Mouse (Mus musculus) lung, embryonic 16.5 days (tissue): ENCODE data around the gene Med13l. TPM values are rescaled to one million over a fixed set of nuclear protein-coding genes. Genes with fewer than 3 reads are reported as not detected.
A peak's percentile ranks its signal among the peaks of the same experiment; 100 is the strongest.

Source experiments
- ATAC-seq: fragments of 200-750 bp; cut with Nextera tagmentation; 2 replicates; pipeline ENCODE4 v1.8.0; 2017; ENCODE audit warnings: low read depth, mild to moderate bottlenecking, moderate library complexity
- H3K27ac ChIP-seq: fragments of 300-500 bp; sonication (generic); 2 replicates; pipeline ENCODE4 v1.5.1; 2014; ENCODE audit warnings: mild to moderate bottlenecking, control low read depth, low read length
- H3K27me3 ChIP-seq: fragments of 300-500 bp; sonication (generic); 2 replicates; pipeline ENCODE4 v1.6.1; 2014; ENCODE audit warnings: low read depth, low read length, mixed read lengths; ENCODE audit not compliant: control insufficient read depth, insufficient read depth
- H3K36me3 ChIP-seq: fragments of 300-500 bp; sonication (generic); 2 replicates; pipeline ENCODE4 v1.6.1; 2014; ENCODE audit warnings: low read length; ENCODE audit not compliant: control insufficient read depth, insufficient read depth
- H3K4me1 ChIP-seq: fragments of 300-500 bp; sonication (generic); replicated peaks from 2 replicates; pipeline ENCODE4 v1.6.1; 2014; ENCODE audit warnings: low read length, mixed read lengths; ENCODE audit not compliant: control insufficient read depth, insufficient read depth
- H3K4me2 ChIP-seq: fragments of 300-500 bp; sonication (generic); 2 replicates; pipeline ENCODE4 v1.6.1; 2014; ENCODE audit warnings: low read depth, low read length, control low read depth
- H3K4me3 ChIP-seq: fragments of 300-500 bp; sonication (generic); 2 replicates; pipeline ENCODE4 v1.5.1; 2014; ENCODE audit warnings: mild to moderate bottlenecking, low read length, control low read depth
- H3K9ac ChIP-seq: fragments of 300-500 bp; sonication (generic); 2 replicates; pipeline ENCODE4 v1.6.1; 2014; ENCODE audit warnings: low read length, control low read depth
- H3K9me3 ChIP-seq: fragments of 300-500 bp; sonication (generic); 2 replicates; pipeline ENCODE4 v1.6.1; 2016; ENCODE audit warnings: low read length; ENCODE audit not compliant: control insufficient read depth
- WGBS: fragments of 180-500 bp; shearing (Covaris S2); extraction: QIAGEN DNeasy Blood & Tissue Kit; methylation state at CpG from one replicate; pipeline ENCODE4 v1.1.7; 2014; 5-methylcytosine and 5-hydroxymethylcytosine counted together
- polyA plus RNA-seq: library from polyadenylated mRNA; unstranded; fragments of >200 nt; fragmentation: Nextera tagmentation; extraction: Ambion mirVana; gene quantifications from 2 replicates; pipeline ENCODE4 v1.2.1, GENCODE M21; 2015

Med13l gene
- 9.5 and 11.0 TPM in 2 replicates for polyA plus RNA-seq

DNA sequence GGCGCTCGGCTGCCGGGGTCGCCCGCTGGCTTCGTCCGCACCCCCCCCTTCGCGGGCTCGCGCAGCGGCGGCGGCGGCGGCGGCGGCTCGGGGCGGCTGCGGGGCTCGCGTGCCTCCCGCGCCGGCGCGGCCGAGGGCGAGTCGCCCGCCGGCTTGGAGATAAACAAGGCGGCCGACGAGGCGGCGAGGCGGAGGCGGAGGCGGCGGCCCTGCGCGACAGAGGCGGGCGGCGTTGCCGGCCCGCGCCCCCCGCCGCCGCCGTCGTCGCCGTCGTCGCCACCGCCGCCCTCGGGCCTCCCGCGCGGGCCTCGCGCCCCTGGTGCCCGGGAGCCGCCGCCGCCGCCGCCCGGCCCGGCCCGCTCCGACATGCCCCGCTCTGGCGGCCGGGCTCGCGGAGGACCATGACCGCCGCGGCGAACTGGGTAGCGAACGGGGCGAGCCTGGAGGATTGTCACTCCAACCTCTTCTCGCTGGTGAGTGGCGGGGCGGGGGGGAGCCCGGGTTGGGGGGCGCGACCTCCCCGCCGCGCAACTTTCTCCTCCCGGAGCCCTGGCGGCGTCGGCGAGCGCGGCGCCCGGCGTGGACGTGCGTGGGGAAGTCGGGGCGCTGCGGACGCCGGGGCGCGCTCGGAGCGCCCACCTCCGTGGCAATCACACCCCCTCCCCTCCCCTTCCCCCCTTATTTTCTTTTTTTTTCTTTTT lies at the start of gene Med13l:
Gene Med13l, plus strand, starts transcription at position 295 of the 701 bp plus-strand sequence.
- peaks cover 22% of the 10 kb centered on the region for H3K27me3 ChIP-seq
- no peaks in the 10 kb centered on the region for H3K9me3 ChIP-seq
- peaks cover 27% of the 10 kb centered on the region for H3K4me1 ChIP-seq
- peak within 1 kb of the TSS; percentile 96 for H3K9ac ChIP-seq
- peak within 1 kb of the TSS; percentile 93 for H3K4me2 ChIP-seq
- no peaks in the 10 kb centered on the region for H3K36me3 ChIP-seq
- peak within 1 kb of the TSS; percentile 82 for H3K4me3 ChIP-seq
- peak; percentile 83 for ATAC-seq
- WGBS = 2% methylated on average over 19 of the region's 120 CpGs
- H3K27ac ChIP-seq = peak within 1 kb of the TSS; percentile 89

DNA sequence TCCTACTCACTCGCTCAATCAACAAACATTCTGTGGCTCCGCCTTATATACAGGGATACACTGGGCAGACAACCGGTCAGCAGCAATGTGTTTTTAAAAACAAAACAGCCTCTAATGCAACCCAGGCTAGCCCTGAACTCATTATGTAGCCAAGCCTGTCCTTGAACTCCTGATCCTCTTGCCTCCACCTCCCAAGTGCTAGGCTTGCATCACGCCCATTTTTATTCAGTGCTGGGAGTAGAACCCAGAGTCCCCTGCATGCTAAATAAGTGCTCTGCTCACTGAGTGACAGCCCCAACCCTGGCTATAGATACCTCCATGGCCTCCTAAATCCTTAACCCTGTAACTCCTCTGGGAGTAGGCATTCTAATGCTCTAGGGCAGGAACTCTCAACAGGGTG lies 49.5 kb upstream of the Med13l start:
- Histone ChIP-seq H3K4me1 (peaks cover 22% of the 10 kb centered on the region), H3K4me3 (no peak overlapping the region), H3K27me3 (no peaks in the 10 kb centered on the region), H3K4me2 (no peak overlapping the region), H3K9me3 (no peaks in the 10 kb centered on the region), H3K9ac (no peak overlapping the region), H3K27ac (no peak overlapping the region), H3K36me3 (no peaks in the 10 kb centered on the region)
- ATAC-seq = no peak
- WGBS = 80% methylated on average over 4 of the region's 4 CpGs

DNA sequence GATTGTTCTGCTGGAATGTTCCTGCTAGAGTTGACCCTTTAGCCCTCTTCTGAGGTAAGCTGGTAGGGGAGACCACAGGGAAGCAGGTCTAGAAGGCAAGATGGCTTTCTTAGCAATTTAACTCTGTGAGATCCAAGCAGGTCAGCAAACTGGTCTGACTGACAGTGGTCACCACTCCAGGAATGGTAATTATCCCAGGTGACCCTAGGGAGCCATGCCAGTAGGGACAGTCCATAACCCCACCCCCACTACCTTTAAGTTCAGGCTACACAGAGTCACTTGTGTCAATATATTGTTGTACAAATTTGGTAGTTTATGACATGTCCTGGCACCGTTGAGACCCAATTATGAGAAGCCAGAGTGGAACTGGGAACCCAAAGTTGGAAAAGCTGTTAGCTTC lies 47.5 kb upstream of the Med13l start:
- H3K4me2 ChIP-seq = peak overlapping the region; percentile 75
- ATAC-seq = no peak
- H3K9me3 ChIP-seq = no peaks in the 10 kb centered on the region
- H3K27me3 ChIP-seq = no peaks in the 10 kb centered on the region
- H3K4me1 ChIP-seq = peaks cover 30% of the 10 kb centered on the region
- H3K9ac ChIP-seq = no peak overlapping the region
- WGBS = 61% methylated on average over 1 of the region's 1 CpGs
- H3K4me3 ChIP-seq = no peak overlapping the region
- H3K27ac ChIP-seq = peak overlapping the region; percentile 76
- H3K36me3 ChIP-seq = no peaks in the 10 kb centered on the region

DNA sequence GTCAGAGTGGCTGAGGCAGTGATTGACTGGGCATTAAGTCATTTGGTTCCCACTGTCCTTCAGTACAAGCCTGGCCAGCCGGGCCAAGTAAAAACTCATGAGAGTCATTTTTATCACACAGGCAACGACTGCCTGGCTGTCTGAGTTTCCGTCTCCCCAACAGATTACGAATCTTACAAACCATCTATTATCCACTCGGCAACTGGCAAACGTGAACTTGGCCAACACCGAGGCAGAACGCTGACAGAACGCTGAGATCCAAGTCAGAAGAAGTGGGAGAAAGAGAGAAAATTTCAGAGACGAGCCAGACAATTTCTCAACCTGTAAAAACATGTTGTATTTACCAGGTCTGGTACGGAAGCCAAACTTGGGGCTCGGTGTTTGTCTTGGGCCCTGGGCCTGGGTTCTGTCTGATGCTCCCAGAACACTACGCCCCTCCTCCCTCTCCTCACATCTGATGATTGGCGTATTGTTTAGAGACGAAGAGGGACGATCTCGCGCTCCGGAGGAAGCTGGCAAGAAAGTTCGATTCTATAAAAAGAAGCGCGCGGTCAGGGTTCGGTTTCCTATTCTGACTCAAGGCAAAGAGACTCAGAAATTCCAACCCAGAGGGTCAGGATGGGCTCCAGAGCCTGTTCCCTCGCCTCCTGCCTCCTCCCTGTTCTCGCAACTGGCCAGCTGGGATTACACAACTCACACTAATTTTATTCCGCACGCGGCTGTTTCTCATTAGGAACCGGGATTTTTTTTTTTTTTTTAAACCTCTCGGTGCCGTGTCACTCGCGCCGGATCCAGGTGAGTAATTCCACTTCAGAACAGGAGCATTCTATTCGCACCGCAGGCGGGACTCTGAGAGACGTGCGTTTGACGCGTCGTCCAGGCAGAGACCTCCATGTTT lies 46.6 kb upstream of the Med13l start:
- Histone ChIP-seq H3K4me1 (peaks cover 30% of the 10 kb centered on the region), H3K27me3 (no peaks in the 10 kb centered on the region), H3K9ac (peak overlapping the region; percentile 36), H3K9me3 (no peaks in the 10 kb centered on the region), H3K36me3 (no peaks in the 10 kb centered on the region), H3K27ac (peak overlapping the region; percentile 76), H3K4me3 (peak overlapping the region; percentile 48), H3K4me2 (peak overlapping the region; percentile 75)
- 3% methylated on average over 43 of the region's 43 CpGs for WGBS
- ATAC-seq = peak; percentile 80

DNA sequence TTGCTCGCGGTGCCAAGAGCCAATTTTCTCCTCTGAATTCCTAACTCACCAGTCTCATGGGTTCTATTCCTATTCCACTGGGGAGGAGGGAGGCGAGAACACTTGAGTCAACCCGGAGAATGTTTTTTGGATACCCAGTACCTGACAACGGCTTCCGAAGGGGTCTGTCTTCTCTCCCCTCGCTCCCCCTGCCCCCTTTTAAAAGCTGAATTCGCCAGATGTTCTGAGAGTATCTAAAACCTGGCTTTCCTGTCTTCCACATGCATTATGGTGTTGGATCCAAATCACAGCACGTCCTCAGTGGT lies 46.0 kb upstream of the Med13l start:
- H3K4me3 ChIP-seq = peak overlapping the region; percentile 48
- ATAC-seq = peak; percentile 20; the same call in 1 of the 2 replicates
- peak overlapping the region; percentile 76 for H3K27ac ChIP-seq
- H3K27me3 ChIP-seq = no peaks in the 10 kb centered on the region
- H3K9ac ChIP-seq = peak overlapping the region; percentile 36
- H3K9me3 ChIP-seq = no peaks in the 10 kb centered on the region
- WGBS = 10% methylated on average over 9 of the region's 9 CpGs
- no peaks in the 10 kb centered on the region for H3K36me3 ChIP-seq
- H3K4me1 ChIP-seq = peaks cover 30% of the 10 kb centered on the region
- peak overlapping the region; percentile 75 for H3K4me2 ChIP-seq

DNA sequence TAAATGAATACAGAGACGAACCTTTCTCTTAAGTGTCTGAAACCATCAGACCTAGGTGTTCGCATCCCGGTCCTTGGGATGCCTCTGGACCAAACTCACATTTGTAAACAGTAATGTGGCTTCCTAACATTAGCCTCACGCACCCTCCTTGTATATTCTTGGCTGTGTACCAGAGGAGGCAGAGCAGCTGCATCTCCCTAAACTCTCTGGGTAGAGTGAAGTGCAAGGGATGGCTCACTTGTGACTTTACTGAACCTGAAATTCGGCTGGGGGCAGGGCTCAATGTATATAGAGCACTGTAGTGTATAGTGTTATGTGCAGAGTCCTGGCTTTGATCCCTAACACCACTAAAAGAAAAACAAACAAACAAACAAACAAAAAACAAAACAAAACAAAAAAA lies 45.6 kb upstream of the Med13l start:
- no peaks in the 10 kb centered on the region for H3K36me3 ChIP-seq
- 22% methylated on average over 5 of the region's 5 CpGs for WGBS
- no peaks in the 10 kb centered on the region for H3K9me3 ChIP-seq
- H3K27ac ChIP-seq = peak overlapping the region; percentile 76
- peak; percentile 16; the same call in 1 of the 2 replicates for ATAC-seq
- no peak overlapping the region; the same call in 1 of the 2 replicates for H3K9ac ChIP-seq
- peak overlapping the region; percentile 75 for H3K4me2 ChIP-seq
- peak overlapping the region; percentile 48 for H3K4me3 ChIP-seq
- H3K4me1 ChIP-seq = peaks cover 30% of the 10 kb centered on the region
- H3K27me3 ChIP-seq = no peaks in the 10 kb centered on the region

DNA sequence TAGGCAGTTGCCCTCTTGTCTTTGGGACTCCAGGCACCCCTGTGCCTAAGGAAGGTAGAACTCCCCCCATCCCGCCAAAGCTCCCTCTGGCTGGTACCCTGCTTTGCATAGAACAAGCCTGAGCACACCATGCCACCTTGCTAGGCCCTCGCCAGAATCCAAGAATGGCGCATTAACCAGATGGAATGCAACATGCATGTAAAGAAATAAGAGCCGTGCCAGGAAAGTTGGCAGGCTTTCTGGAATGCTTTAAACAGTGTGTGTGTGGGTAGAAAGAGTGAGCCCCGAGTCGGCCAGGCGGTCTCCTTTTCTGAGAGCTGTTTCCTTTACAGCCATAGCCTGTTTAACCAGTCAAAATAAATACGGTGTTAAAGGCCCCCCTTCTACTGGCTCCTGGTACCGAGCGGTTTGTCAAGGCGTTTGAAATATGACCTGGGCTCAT lies 45.2 kb upstream of the Med13l start:
- ATAC-seq = peak; percentile 57
- WGBS = 9% methylated on average over 11 of the region's 11 CpGs
- Histone ChIP-seq H3K9ac (no peak overlapping the region), H3K9me3 (no peaks in the 10 kb centered on the region), H3K4me1 (peaks cover 30% of the 10 kb centered on the region), H3K36me3 (no peaks in the 10 kb centered on the region), H3K4me2 (peak overlapping the region; percentile 75), H3K27ac (peak overlapping the region; percentile 76), H3K27me3 (no peaks in the 10 kb centered on the region), H3K4me3 (no peak overlapping the region)

DNA sequence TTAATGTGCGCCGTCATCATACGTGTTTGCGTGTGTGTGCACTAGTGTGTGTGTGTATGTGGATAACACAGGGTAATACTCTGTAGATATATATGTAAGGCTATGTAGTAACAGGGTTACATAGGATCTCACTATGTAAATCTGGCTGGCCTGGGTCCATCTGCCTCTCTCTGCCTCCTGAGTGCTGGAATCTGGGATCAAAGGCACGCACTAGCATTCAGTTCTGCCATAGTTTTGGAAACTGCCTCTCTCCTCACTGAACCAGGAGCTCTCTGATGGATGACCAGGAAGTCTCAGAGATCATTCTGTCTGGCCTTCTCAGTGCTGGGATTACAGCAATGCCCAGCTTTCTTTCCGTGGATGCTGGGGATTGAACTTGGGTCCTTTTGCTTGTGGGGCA lies 44.4 kb upstream of the Med13l start:
- Histone ChIP-seq H3K9me3 (no peaks in the 10 kb centered on the region), H3K4me2 (no peak overlapping the region; the same call in 1 of the 2 replicates), H3K36me3 (no peaks in the 10 kb centered on the region), H3K27me3 (no peaks in the 10 kb centered on the region), H3K4me1 (peaks cover 30% of the 10 kb centered on the region), H3K27ac (peak overlapping the region; percentile 76), H3K4me3 (no peak overlapping the region), H3K9ac (no peak overlapping the region)
- ATAC-seq = no peak
- 78% methylated on average over 6 of the region's 6 CpGs for WGBS

DNA sequence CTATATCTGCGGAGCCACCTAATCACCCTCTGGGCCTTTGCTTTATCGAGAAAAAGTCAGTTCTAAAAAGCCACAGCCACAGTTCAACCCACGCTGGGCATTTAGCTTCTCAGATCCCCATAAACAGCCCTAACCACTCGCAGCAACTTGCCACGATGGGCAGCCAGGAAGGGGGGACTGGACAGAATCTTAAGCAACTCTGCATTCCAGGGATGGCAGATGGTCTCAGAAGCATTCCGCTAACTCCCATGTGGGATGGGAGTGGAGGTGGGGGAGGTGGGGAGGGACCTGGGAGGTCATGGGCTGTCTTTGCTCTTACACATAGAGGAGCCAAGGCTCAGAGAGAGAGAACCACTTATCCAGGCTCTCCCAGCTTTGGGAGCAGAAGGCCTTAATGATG lies 44.0 kb upstream of the Med13l start:
- 0 out of 2 replicates have a peak overlapping the region, but pooled peaks have one; percentile 76 for H3K27ac ChIP-seq
- no peaks in the 10 kb centered on the region for H3K36me3 ChIP-seq
- peaks cover 30% of the 10 kb centered on the region for H3K4me1 ChIP-seq
- H3K9ac ChIP-seq = no peak overlapping the region
- H3K9me3 ChIP-seq = no peaks in the 10 kb centered on the region
- no peak for ATAC-seq
- no peaks in the 10 kb centered on the region for H3K27me3 ChIP-seq
- H3K4me3 ChIP-seq = no peak overlapping the region
- WGBS = 42% methylated on average over 6 of the region's 6 CpGs
- H3K4me2 ChIP-seq = no peak overlapping the region
